Mouse (Mus musculus) heart, embryonic 13.5 days (tissue): ENCODE results near the gene Zfp383. TPM values are rescaled to one million over a fixed set of nuclear protein-coding genes. Genes with fewer than 3 reads are reported as not detected.

Source experiments
- ATAC-seq: fragments of 200-750 bp; cut with Nextera tagmentation; 2 replicates; pipeline ENCODE4 v1.8.0; 2017; ENCODE audit warnings: moderate TSS enrichment; ENCODE audit not compliant: insufficient number of reproducible peaks, low FRiP score, low TSS enrichment; ENCODE audit errors: extremely low read depth
- H3K27ac ChIP-seq: fragments of 300-500 bp; sonication (generic); replicated peaks from 2 replicates; pipeline ENCODE4 v1.5.1; 2015; ENCODE audit warnings: moderate library complexity, mild to moderate bottlenecking, inconsistent platforms
- H3K27me3 ChIP-seq: fragments of 300-500 bp; sonication (generic); replicated peaks from 2 replicates; pipeline ENCODE4 v1.6.1; 2015; ENCODE audit warnings: mild to moderate bottlenecking, inconsistent platforms
- H3K36me3 ChIP-seq: fragments of 300-500 bp; sonication (generic); 2 replicates; pipeline ENCODE4 v1.6.1; 2015; ENCODE audit warnings: mild to moderate bottlenecking, inconsistent platforms
- H3K4me1 ChIP-seq: fragments of 300-500 bp; sonication (generic); 2 replicates; pipeline ENCODE4 v1.6.1; 2015; ENCODE audit warnings: inconsistent platforms
- H3K4me2 ChIP-seq: fragments of 300-500 bp; sonication (generic); 2 replicates; pipeline ENCODE4 v1.6.1; 2015; ENCODE audit warnings: inconsistent platforms, mild to moderate bottlenecking, moderate library complexity
- H3K4me3 ChIP-seq: fragments of 300-500 bp; sonication (generic); 2 replicates; pipeline ENCODE4 v1.5.1; 2015; ENCODE audit warnings: moderate library complexity, mild to moderate bottlenecking, inconsistent platforms
- H3K9ac ChIP-seq: fragments of 300-500 bp; sonication (generic); 2 replicates; pipeline ENCODE4 v1.6.1; 2015; ENCODE audit warnings: inconsistent platforms, mild to moderate bottlenecking, moderate library complexity
- H3K9me3 ChIP-seq: fragments of 300-500 bp; sonication (generic); 2 replicates; pipeline ENCODE4 v1.6.1; 2016; ENCODE audit warnings: inconsistent platforms
- WGBS: fragments of 180-500 bp; shearing (Covaris S2); methylation state at CpG from one replicate; pipeline ENCODE4 v1.1.7; 2015; ENCODE audit warnings: mixed read lengths; 5-methylcytosine and 5-hydroxymethylcytosine counted together
- polyA plus RNA-seq: library from polyadenylated mRNA; unstranded; fragments of >200 nt; fragmentation: Nextera tagmentation; extraction: Ambion mirVana; gene quantifications from 2 replicates; pipeline ENCODE4 v1.2.1, GENCODE M21; 2015

Zfp383 gene
- polyA plus RNA-seq, 1 experiment from 2014 or later, result 3.3 TPM

- Histone ChIP-seq H3K36me3 (peaks cover 27% of the 10 kb centered on the region), H3K4me3 (peak within 1 kb of the TSS; percentile 69), H3K27me3 (no peaks in the 10 kb centered on the region), H3K27ac (peak within 1 kb of the TSS; percentile 98), H3K4me1 (peaks cover 25% of the 10 kb centered on the region), H3K9me3 (no peaks in the 10 kb centered on the region), H3K4me2 (peak within 1 kb of the TSS; percentile 82), H3K9ac (peak within 1 kb of the TSS; percentile 89)
- ATAC-seq, result peak; percentile 67
- WGBS, result under 1% methylated on average over 22 of the region's 22 CpGs
Measured at GRCm38 (mm10) chr7:29905966-29906681, 1.9 kb upstream of the Zfp383 start, which contains the start of gene Zfp27. TSS of gene Zfp27 (minus strand) at chr7:29906572.

- 24% methylated on average over 8 of the region's 8 CpGs for WGBS
- Histone ChIP-seq H3K4me3 (peak overlapping the region; percentile 69), H3K36me3 (peaks cover 27% of the 10 kb centered on the region), H3K9me3 (no peaks in the 10 kb centered on the region), H3K27ac (peak overlapping the region; percentile 98), H3K9ac (peak overlapping the region; percentile 89), H3K4me2 (peak overlapping the region; percentile 82), H3K4me1 (peaks cover 25% of the 10 kb centered on the region), H3K27me3 (no peaks in the 10 kb centered on the region)
- no peak for ATAC-seq
Measured at GRCm38 (mm10) chr7:29906682-29907058, 1.4 kb upstream of the Zfp383 start.

- ATAC-seq, result no peak
- no peaks in the 10 kb centered on the region for H3K9me3 ChIP-seq
- 86% methylated on average over 5 of the region's 5 CpGs for WGBS
- peaks cover 25% of the 10 kb centered on the region for H3K4me1 ChIP-seq
- H3K27ac ChIP-seq, result peak overlapping the region; percentile 98
- H3K4me3 ChIP-seq, result no peak overlapping the region
- H3K36me3 ChIP-seq, result peaks cover 30% of the 10 kb centered on the region
- H3K4me2 ChIP-seq, result peak overlapping the region; percentile 82; the same call in 1 of the 2 replicates
- H3K9ac ChIP-seq, result no peak overlapping the region
- H3K27me3 ChIP-seq, result no peaks in the 10 kb centered on the region
Measured at GRCm38 (mm10) chr7:29907206-29907605, 817 bp upstream of the Zfp383 start.

- Histone ChIP-seq H3K27me3 (no peaks in the 10 kb centered on the region), H3K9ac (no peak overlapping the region), H3K9me3 (peaks cover 6% of the 10 kb centered on the region; the same call in 1 of the 2 replicates), H3K4me3 (no peak overlapping the region), H3K27ac (no peak overlapping the region), H3K4me1 (peaks cover 25% of the 10 kb centered on the region), H3K36me3 (peaks cover 45% of the 10 kb centered on the region), H3K4me2 (no peak overlapping the region)
- no peak for ATAC-seq
- WGBS, result 74% methylated on average over 2 of the region's 2 CpGs
Measured at GRCm38 (mm10) chr7:29910252-29910651, 2.2 kb downstream of the Zfp383 start.

GRCm38 (mm10) chr7:29912172-29912571 lies 4.1 kb downstream of the Zfp383 start:
- WGBS, result 90% methylated on average over 13 of the region's 13 CpGs
- Histone ChIP-seq H3K27me3 (no peaks in the 10 kb centered on the region), H3K9me3 (peaks cover 15% of the 10 kb centered on the region; the same call in 1 of the 2 replicates), H3K4me2 (no peak overlapping the region), H3K27ac (no peak overlapping the region), H3K4me1 (peaks cover 20% of the 10 kb centered on the region), H3K36me3 (peaks cover 60% of the 10 kb centered on the region), H3K4me3 (no peak overlapping the region), H3K9ac (no peak overlapping the region)
- no peak for ATAC-seq

- H3K4me2 ChIP-seq, result peak overlapping the region; percentile 43
- ATAC-seq, result no peak
Measured at GRCm38 (mm10) chr7:29917371-29918061, 9.5 kb downstream of the Zfp383 start.

GRCm38 (mm10) chr7:29918062-29918453 lies 10.0 kb downstream of the Zfp383 start:
- peaks cover 40% of the 10 kb centered on the region for H3K36me3 ChIP-seq
- H3K9ac ChIP-seq, result peak overlapping the region; percentile 54; the same call in 1 of the 2 replicates
- 80% methylated on average over 4 of the region's 4 CpGs for WGBS
- H3K27ac ChIP-seq, result peak overlapping the region; percentile 83
- ATAC-seq, result no peak
- peak overlapping the region; percentile 43 for H3K4me2 ChIP-seq
- no peak overlapping the region for H3K4me3 ChIP-seq
- H3K27me3 ChIP-seq, result no peaks in the 10 kb centered on the region
- H3K4me1 ChIP-seq, result peaks cover 10% of the 10 kb centered on the region; the same call in 1 of the 2 replicates
- peaks cover 15% of the 10 kb centered on the region; the same call in 1 of the 2 replicates for H3K9me3 ChIP-seq

More at GRCm38 (mm10) chr7:29917371-29918061, 9.5 kb downstream of the Zfp383 start:
- WGBS, result 41% methylated on average over 6 of the region's 6 CpGs
- peaks cover 45% of the 10 kb centered on the region for H3K36me3 ChIP-seq
- peak overlapping the region; percentile 83 for H3K27ac ChIP-seq
- H3K9me3 ChIP-seq, result peaks cover 15% of the 10 kb centered on the region; the same call in 1 of the 2 replicates
- peak overlapping the region; percentile 54; the same call in 1 of the 2 replicates for H3K9ac ChIP-seq
- H3K4me1 ChIP-seq, result peaks cover 10% of the 10 kb centered on the region; the same call in 1 of the 2 replicates
- H3K27me3 ChIP-seq, result no peaks in the 10 kb centered on the region
- H3K4me3 ChIP-seq, result no peak overlapping the region; the same call in 1 of the 2 replicates

GRCm38 (mm10) chr7:29921439-29922093 lies 13.5 kb downstream of the Zfp383 start:
- H3K4me2 ChIP-seq, result no peak overlapping the region
- no peak overlapping the region for H3K27ac ChIP-seq
- H3K4me3 ChIP-seq, result no peak overlapping the region
- 0 out of 2 replicates have a peak, but pooled peaks cover 3% of the 10 kb centered on the region for H3K9me3 ChIP-seq
- H3K27me3 ChIP-seq, result no peaks in the 10 kb centered on the region
- peaks cover 8% of the 10 kb centered on the region for H3K36me3 ChIP-seq
- ATAC-seq, result no peak
- H3K4me1 ChIP-seq, result peaks cover 10% of the 10 kb centered on the region; the same call in 1 of the 2 replicates
- WGBS, result 60% methylated on average over 6 of the region's 6 CpGs
- H3K9ac ChIP-seq, result no peak overlapping the region

GRCm38 (mm10) chr7:29922780-29923179 lies 14.8 kb downstream of the Zfp383 start:
- H3K4me1 ChIP-seq, result peaks cover 4% of the 10 kb centered on the region; the same call in 1 of the 2 replicates
- no peak for ATAC-seq

GRCm38 (mm10) chr7:29938856-29939255 lies 30.8 kb downstream of the Zfp383 start:
- no peaks in the 10 kb centered on the region for H3K27me3 ChIP-seq
- 87% methylated on average over 6 of the region's 6 CpGs for WGBS
- no peak overlapping the region for H3K4me2 ChIP-seq

More at GRCm38 (mm10) chr7:29922780-29923179, 14.8 kb downstream of the Zfp383 start:
- 67% methylated on average over 2 of the region's 2 CpGs for WGBS
- Histone ChIP-seq H3K4me2 (no peak overlapping the region), H3K9me3 (0 out of 2 replicates have a peak, but pooled peaks cover 3% of the 10 kb centered on the region), H3K4me3 (no peak overlapping the region), H3K36me3 (no peaks in the 10 kb centered on the region), H3K27ac (no peak overlapping the region), H3K9ac (no peak overlapping the region), H3K27me3 (no peaks in the 10 kb centered on the region)

GRCm38 (mm10) chr7:29941027-29941426 lies 33.0 kb downstream of the Zfp383 start:
- no peaks in the 10 kb centered on the region for H3K27me3 ChIP-seq
- no peak for ATAC-seq
- WGBS, result 68% methylated on average over 11 of the region's 11 CpGs
- H3K4me3 ChIP-seq, result no peak overlapping the region
- H3K9ac ChIP-seq, result no peak overlapping the region
- H3K9me3 ChIP-seq, result no peaks in the 10 kb centered on the region
- H3K27ac ChIP-seq, result no peak overlapping the region; the same call in 1 of the 2 replicates
- peaks cover 10% of the 10 kb centered on the region for H3K4me1 ChIP-seq
- H3K4me2 ChIP-seq, result no peak overlapping the region
- peaks cover 68% of the 10 kb centered on the region for H3K36me3 ChIP-seq

More at GRCm38 (mm10) chr7:29938856-29939255, 30.8 kb downstream of the Zfp383 start:
- peaks cover 81% of the 10 kb centered on the region for H3K36me3 ChIP-seq
- no peak for ATAC-seq
- H3K4me1 ChIP-seq, result peaks cover 10% of the 10 kb centered on the region
- H3K9ac ChIP-seq, result no peak overlapping the region
- H3K27ac ChIP-seq, result no peak overlapping the region
- no peaks in the 10 kb centered on the region for H3K9me3 ChIP-seq
- H3K4me3 ChIP-seq, result no peak overlapping the region
